Mouse (Mus musculus) spleen, adult 12 weeks (tissue): ENCODE measurements around the gene Ankrd17.
"Not testable (repeated sequence)": the region's sequence is repeated elsewhere in the genome, so short reads cannot be mapped to it uniquely, and the experiment has no call there.

ENCODE experiments used
- DNase-seq: peaks from one replicate; pipeline ENCODE4 v3.0.0; 2022; ENCODE audit warnings: low spot score

Ankrd17 gene

GRCm38 (mm10) chr5:90338177-90339091 lies 27.9 kb downstream of the Ankrd17 start:
- DNase-seq = no peak

GRCm38 (mm10) chr5:90332478-90332877 lies 33.9 kb downstream of the Ankrd17 start:
- no peak for DNase-seq

GRCm38 (mm10) chr5:90331071-90331470 lies 35.3 kb downstream of the Ankrd17 start:
- DNase-seq = no peak

GRCm38 (mm10) chr5:90298396-90298795 lies 68.0 kb downstream of the Ankrd17 start:
- no peak for DNase-seq

GRCm38 (mm10) chr5:90289887-90290286 lies 76.5 kb downstream of the Ankrd17 start:
- no peak for DNase-seq

GRCm38 (mm10) chr5:90286559-90286958 lies 79.8 kb downstream of the Ankrd17 start:
- peak; percentile 24 for DNase-seq

GRCm38 (mm10) chr5:90280061-90280460 lies 86.3 kb downstream of the Ankrd17 start:
- DNase-seq = no peak

GRCm38 (mm10) chr5:90279418-90279817 lies 87.0 kb downstream of the Ankrd17 start:
- DNase-seq = no peak

- no peak for DNase-seq
These were observed 88.9 kb downstream of the Ankrd17 start for GRCm38 (mm10) chr5:90277443-90277842.

GRCm38 (mm10) chr5:90274806-90275205 lies 91.6 kb downstream of the Ankrd17 start:
- DNase-seq = no peak

- DNase-seq = not testable (repeated sequence)
These were observed 104.1 kb downstream of the Ankrd17 start for GRCm38 (mm10) chr5:90262230-90262629.

GRCm38 (mm10) chr5:90257023-90257422 lies 109.4 kb downstream of the Ankrd17 start:
- DNase-seq = no peak

- DNase-seq = no peak
These were observed 118.9 kb downstream of the Ankrd17 start for GRCm38 (mm10) chr5:90247503-90247902.

GRCm38 (mm10) chr5:90246987-90247386 lies 119.4 kb downstream of the Ankrd17 start:
- DNase-seq = no peak

GRCm38 (mm10) chr5:90246567-90246966 lies 119.8 kb downstream of the Ankrd17 start:
- DNase-seq = no peak

- DNase-seq = no peak
These were observed 121.0 kb downstream of the Ankrd17 start for GRCm38 (mm10) chr5:90245416-90245815.

- DNase-seq = no peak
These were observed 131.2 kb downstream of the Ankrd17 start for GRCm38 (mm10) chr5:90235217-90235616.

- no peak for DNase-seq
These were observed 133.1 kb downstream of the Ankrd17 start for GRCm38 (mm10) chr5:90233305-90233704.

GRCm38 (mm10) chr5:90229760-90230159 lies 136.6 kb downstream of the Ankrd17 start:
- DNase-seq = no peak

GRCm38 (mm10) chr5:90226696-90227095 lies 139.7 kb downstream of the Ankrd17 start:
- no peak for DNase-seq

GRCm38 (mm10) chr5:90224730-90225129 lies 141.6 kb downstream of the Ankrd17 start:
- DNase-seq = no peak

GRCm38 (mm10) chr5:90223534-90224381 lies 142.6 kb downstream of the Ankrd17 start, which contains the start of gene Cox18:
Gene Cox18 (minus strand): TSS chr5:90224001.
- peak; percentile 98 for DNase-seq

GRCm38 (mm10) chr5:90222937-90223336 lies 143.4 kb downstream of the Ankrd17 start:
- no peak for DNase-seq
